Mouse (Mus musculus): ENCODE measurements around the gene Atf3. TPM values are rescaled to one million over a fixed set of nuclear protein-coding genes. Genes with fewer than 3 reads are reported as not detected.
"Not testable (repeated sequence)": the region's sequence is repeated elsewhere in the genome, so short reads cannot be mapped to it uniquely, and the experiment has no call there.

Atf3 gene
- total RNA-seq, 2 experiments from 2014 or later, result 5.3 to 5.6 TPM

DNA sequence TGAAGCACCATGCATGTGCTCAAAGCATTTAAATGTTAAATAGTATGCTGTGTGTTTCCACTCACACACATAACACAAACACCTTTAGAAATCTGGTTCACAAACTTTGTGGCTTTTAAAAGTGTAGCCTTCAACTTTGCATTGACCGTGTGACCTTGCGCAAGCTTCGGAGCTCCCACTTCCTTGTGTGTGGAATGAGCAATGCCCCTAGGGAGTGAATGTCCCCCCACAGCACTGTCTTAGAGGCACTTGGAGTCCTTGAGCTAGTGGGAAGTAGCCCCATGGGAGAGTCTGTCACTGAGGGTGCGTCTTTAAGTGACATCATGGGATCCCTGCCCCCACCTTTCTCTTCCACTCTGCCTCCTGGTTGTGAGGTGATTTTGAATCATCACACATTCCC, 51.6 kb downstream of the Atf3 start:
- intact Hi-C loops (cut with DNase I), result no loop called here
- DNase-seq, result no peak

DNA sequence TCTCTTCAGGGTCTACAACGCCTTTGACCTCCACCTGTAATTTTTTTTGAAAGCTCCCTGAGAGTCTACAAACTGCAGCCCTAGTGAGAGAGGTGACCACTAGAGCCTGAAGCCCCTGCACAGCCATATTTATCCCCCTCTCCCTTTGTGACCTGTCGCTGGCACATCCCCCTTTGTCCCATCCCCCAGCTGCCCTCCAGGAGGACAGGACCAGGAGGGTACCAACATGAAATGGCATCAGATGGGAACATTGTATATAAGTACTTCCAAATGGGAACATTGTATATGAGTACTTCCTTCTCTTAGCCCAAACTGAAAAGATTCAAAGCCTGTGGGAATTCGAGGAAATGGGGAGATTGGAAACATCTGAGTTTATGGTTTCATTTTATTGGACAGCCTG, 53.1 kb downstream of the Atf3 start, which contains the start of gene Fam71a:
Gene Fam71a, minus strand, starts transcription at position 101 of the 400 bp plus-strand sequence.
- intact Hi-C loops (cut with DNase I), result no loop called here
- no peak for DNase-seq

- DNase-seq, result no peak
- intact Hi-C loops (cut with DNase I), result no loop called here
Measured at GRCm38 (mm10) chr1:191154314-191154713, 63.5 kb downstream of the Atf3 start.

DNA sequence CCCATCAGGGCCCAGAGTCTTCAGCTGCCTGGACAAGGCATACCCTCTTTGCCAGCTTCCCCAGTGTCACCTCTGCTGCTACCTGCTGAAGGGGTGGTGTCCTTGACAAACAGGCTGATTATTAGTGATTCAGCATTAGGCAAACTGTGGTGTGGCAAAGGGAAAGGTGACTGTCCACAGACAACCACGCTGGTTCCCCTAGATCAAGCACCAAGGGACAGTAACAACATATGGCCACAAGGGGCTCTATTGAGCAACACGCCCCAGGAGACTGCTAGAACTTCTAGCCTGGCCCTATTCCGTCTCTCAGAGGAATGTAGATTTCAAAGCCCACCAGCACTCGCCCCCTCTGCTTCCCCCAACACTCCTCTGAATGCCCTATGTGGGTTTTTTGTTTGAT, 64.8 kb downstream of the Atf3 start:
- peak; percentile 50 to 64 for DNase-seq
- intact Hi-C loops (cut with DNase I), result no loop called here

- DNase-seq, result no peak
- intact Hi-C loops (cut with DNase I), result no loop called here
Measured at GRCm38 (mm10) chr1:191150924-191151605, 66.8 kb downstream of the Atf3 start.

DNA sequence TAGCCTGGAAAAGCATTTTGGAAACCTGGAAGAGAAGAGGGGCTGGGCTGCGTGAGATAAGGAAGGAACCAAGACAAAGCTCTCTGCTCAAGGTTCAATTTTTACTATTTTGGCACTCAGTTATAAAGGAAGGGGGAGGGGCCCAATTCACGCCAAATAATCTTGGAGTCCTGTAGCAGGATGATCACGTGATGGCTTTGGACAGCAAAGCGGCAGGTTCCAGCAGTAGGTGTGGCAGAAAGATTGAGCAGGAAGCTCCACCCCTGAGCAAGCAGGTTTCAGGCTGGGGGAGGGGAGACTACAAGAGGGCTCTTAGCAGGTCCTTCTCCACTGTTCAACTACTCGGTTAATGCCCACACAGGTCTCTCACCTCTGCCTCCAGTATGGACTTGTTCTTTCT, 68.3 kb downstream of the Atf3 start:
- intact Hi-C loops (cut with DNase I); DNase-seq: not testable (repeated sequence)

DNA sequence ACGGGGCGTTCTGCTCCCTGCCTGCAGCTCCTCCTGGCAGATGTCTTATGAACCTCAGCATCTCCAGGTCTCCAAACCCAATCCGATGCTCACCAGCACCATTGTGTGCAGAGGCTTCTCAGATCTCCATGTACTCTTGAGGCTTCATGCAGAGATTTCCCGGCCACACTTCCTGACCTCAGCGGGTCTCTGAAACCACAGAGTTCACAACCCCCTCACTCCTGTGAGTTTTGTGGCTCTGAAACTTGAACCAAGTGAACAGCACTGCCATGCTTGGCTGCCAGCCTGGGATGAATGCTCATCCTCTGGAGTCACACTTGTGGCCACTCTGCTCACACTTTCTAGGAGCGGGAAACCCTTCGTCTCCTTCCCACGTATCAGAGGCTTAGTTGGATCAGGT, 76.9 kb downstream of the Atf3 start:
- intact Hi-C loops (cut with DNase I), result no loop called here
- DNase-seq, result no peak

DNA sequence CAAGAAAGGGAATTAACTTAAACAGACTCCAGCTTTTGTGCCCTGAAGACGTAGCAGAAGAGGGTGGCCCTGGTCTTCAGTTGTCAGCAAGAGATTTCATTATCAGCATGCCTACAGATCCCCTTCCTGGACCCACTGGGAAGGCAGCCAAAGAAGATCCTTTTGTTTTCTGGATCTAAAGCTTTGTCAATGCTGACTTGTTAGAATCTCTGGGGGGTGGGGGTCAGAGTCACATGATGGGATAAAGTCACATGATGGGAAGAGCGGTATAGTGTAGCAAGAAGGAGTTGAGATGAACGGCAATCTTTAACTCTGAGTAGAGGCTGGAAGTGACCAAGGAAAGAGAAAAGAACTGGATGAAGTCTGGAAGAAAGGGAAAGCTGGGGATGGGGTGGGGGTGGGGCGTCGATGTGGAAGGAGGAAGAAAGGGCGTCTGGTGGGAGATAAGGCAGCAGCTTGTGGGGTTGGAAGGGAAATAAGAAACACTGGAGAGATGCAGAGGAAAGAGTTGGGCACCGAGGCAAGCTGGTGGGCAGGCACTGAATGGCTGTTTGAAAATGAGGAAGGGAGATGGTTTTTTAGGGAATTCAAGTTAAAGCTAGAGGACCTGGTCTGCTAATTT, 78.9 kb downstream of the Atf3 start:
- no peak for DNase-seq
- intact Hi-C loops (cut with DNase I), result no loop called here

DNA sequence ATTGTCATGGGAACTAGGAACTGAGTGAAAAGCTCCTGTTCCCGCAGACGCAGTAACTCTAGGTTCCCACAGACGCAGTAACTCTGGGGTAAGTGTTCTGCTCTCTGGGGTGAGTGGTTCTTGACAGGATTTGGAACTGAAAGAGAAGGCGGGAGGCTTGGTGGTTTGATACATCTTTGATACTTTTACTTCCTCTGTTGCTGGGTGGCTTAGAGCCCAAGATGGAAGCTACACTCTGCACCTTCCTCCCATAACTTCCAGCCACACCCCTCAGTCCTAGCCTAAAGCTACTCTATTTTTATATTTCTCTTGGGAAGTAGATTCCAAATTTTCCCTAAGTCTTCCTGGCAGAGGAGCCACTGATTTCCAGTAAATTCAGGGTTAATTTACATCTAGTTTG, 79.4 kb downstream of the Atf3 start:
- no peak for DNase-seq
- intact Hi-C loops (cut with DNase I), result no loop called here

GRCm38 (mm10) chr1:191135406-191135805, 82.4 kb downstream of the Atf3 start:
- DNase-seq, result no peak
- intact Hi-C loops (cut with DNase I), result no loop called here

GRCm38 (mm10) chr1:191132934-191133333, 84.9 kb downstream of the Atf3 start:
- intact Hi-C loops (cut with DNase I), result loop anchor here (5.0 kb wide), 1 partner anchor 121 kb away; no protein-coding TSS in a partner anchor
- DNase-seq, result no peak

DNA sequence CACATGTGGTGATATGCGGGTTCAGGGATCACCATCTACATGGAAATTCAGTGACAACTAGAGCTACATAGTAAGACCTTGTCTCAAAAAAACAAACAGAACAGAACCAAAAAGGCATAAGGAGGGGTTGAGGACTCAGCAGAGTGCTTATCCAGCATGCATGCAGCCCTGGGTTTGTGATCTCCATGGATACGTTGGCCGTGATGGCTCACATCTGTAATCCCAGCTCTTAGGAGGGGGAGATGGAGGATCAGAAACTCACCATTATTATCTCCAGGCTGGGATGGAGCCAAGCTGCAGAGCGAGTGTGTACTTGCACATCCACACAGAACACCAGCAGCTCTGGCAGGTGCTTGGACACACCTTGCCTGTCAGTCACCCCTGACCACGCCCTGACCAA, 85.6 kb downstream of the Atf3 start:
- intact Hi-C loops (cut with DNase I), result loop anchor here (5.0 kb wide), 1 partner anchor 120 kb away; no protein-coding TSS in a partner anchor

GRCm38 (mm10) chr1:191131692-191132091, 86.1 kb downstream of the Atf3 start:
- no peak for DNase-seq
- intact Hi-C loops (cut with DNase I), result loop anchor here (5.0 kb wide), 1 partner anchor 119 kb away; no protein-coding TSS in a partner anchor

More for the DNA sequence above, 85.6 kb downstream of the Atf3 start:
- DNase-seq, result no peak

GRCm38 (mm10) chr1:191125811-191126638, 91.8 kb downstream of the Atf3 start:
- intact Hi-C loops (cut with DNase I), result loop anchor here (1.0 kb wide), 1 partner anchor 182 kb away; no protein-coding TSS in a partner anchor
- DNase-seq, result peak; percentile 75 to 82

GRCm38 (mm10) chr1:191124288-191124687, 93.6 kb downstream of the Atf3 start:
- no peak for DNase-seq
- intact Hi-C loops (cut with DNase I), result no loop called here

DNA sequence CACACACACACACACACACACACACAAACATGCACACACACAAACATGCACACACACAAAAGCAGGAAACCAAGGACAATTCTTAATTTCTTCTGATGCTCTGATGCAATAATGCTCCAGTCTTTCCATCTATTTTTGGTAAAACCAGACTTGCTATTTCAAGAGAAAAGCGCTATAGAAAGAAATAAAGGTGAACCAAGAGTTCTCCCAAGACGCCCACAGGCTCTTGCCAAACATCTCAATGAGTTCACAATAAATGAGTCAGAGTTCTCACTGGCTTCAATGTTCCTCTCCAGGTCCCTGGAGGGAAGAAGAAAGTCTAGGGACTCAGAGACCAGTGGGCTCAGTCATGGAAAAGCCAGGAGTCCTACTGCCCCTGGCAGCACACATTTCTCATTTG, 94.1 kb downstream of the Atf3 start:
- intact Hi-C loops (cut with DNase I), result no loop called here
- no peak for DNase-seq

- DNase-seq, result peak in 1 of 2 experiments; percentile 20
Measured at GRCm38 (mm10) chr1:191122744-191123143, 95.1 kb downstream of the Atf3 start.

More at GRCm38 (mm10) chr1:191122744-191123143, 95.1 kb downstream of the Atf3 start:
- intact Hi-C loops (cut with DNase I), result no loop called here
